Mouse (Mus musculus): ENCODE results near the gene Plcd3.

GRCm38 (mm10) chr11:103146386-103146785 lies 44.9 kb upstream of the Plcd3 start:
- no peak for TF ChIP-seq CTCF (IDR thresholded peaks at IDR 0.05; ENCODE audit: extremely low read depth, insufficient read depth, insufficient read length, insufficient replicate concordance)
- TF ChIP-seq POLR2A (IDR thresholded peaks at IDR 0.05; ENCODE audit: low read depth, low read length) = no peak
